17 mouse cellular contexts compared by ENCODE assay signal in genomic region chr10:45314865-45315264, GRCm38 (mm10). TPM values are rescaled to one million over a fixed set of nuclear protein-coding genes. Genes with fewer than 3 reads are reported as not detected.
"Had no signal": no experiment of that assay in that cellular context is flagged by ENCODE, and none has a peak within 500 bp of the region (broad histone marks: within the 10 kb centered on the region; RNA-seq: fewer than 3 reads in every experiment).

No protein-coding gene starts in this region.

- DNase-seq: kidney, adult 8-10 months; kidney, postnatal 25 days; left cerebral cortex, postnatal 4 days; lung, embryonic 14.5 days; lung, postnatal 10 days; thymus, adult 2 months; thymus, postnatal 25 days had no signal

- H3K27ac ChIP-seq: limb, embryonic 15.5 days; liver, embryonic 12.5 days; macrophage; midbrain, embryonic 15.5 days; neural tube, embryonic 13.5 days; stomach, embryonic 15.5 days had no signal

- H3K36me3 ChIP-seq: limb, embryonic 15.5 days; liver, embryonic 12.5 days; midbrain, embryonic 15.5 days; neural tube, embryonic 13.5 days; stomach, embryonic 15.5 days had no signal

- ATAC-seq: intestine, postnatal 0 days; liver, embryonic 12.5 days; midbrain, embryonic 15.5 days had no signal

- H3K9me3 ChIP-seq: limb, embryonic 15.5 days; liver, embryonic 12.5 days; midbrain, embryonic 15.5 days; neural tube, embryonic 13.5 days; stomach, embryonic 15.5 days had no signal

- H3K4me2 ChIP-seq: limb, embryonic 15.5 days; liver, embryonic 12.5 days; lung, embryonic 14.5 days; midbrain, embryonic 11.5 days; midbrain, embryonic 15.5 days; neural tube, embryonic 13.5 days; stomach, embryonic 15.5 days had no signal

- H3K9ac ChIP-seq: limb, embryonic 15.5 days; liver, embryonic 12.5 days; lung, embryonic 14.5 days; midbrain, embryonic 15.5 days; neural tube, embryonic 13.5 days; stomach, embryonic 15.5 days had no signal

- H3K4me3 ChIP-seq: limb, embryonic 15.5 days; liver, embryonic 12.5 days; megakaryocyte, embryonic 14.5 days; midbrain, embryonic 15.5 days; neural tube, embryonic 13.5 days; stomach, embryonic 15.5 days had no signal

- H3K27me3 ChIP-seq: limb, embryonic 15.5 days; liver, embryonic 12.5 days; midbrain, embryonic 15.5 days; neural tube, embryonic 13.5 days; stomach, embryonic 15.5 days had no signal

- H3K4me1 ChIP-seq: limb, embryonic 15.5 days; liver, embryonic 12.5 days; midbrain, embryonic 15.5 days; stomach, embryonic 15.5 days had no signal

RNA-seq across cellular contexts. Expression of gene Bves, which starts 20.7 kb away (rescaled TPM):
- total RNA-seq: monocyte, adult 5-6 weeks had no signal
- polyA plus RNA-seq: macrophage had no signal
